Mouse (Mus musculus) frontal cortex, postnatal 25 days (tissue): Measurements from ENCODE around the gene Neb.

Experiments used
- DNase-seq, 2 experiments: peaks; one replicate each; pipeline ENCODE4 v3.0.0; 2022; ENCODE audit warnings: low spot score in 2 of 2

The Neb gene

DNA sequence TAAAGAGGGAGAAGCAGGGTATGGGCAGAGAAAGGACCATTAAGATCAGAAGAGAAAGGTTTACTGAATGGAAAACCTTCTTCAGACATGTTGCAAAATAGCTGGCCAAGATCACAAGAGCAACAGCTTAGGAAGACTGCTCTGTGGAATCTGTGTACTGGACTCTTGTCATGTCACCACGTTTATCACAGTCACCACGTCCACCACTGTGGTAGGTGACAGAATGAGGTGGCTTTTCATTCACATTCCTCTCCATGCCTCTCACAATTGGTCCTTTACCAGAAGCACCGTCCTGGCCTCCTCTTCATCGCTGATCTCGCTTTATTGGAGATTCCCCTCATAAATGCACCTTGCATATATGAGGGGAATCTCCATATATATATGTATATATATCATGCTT, 71.6 kb downstream of the Neb start:
- DNase-seq, result no peak

DNA sequence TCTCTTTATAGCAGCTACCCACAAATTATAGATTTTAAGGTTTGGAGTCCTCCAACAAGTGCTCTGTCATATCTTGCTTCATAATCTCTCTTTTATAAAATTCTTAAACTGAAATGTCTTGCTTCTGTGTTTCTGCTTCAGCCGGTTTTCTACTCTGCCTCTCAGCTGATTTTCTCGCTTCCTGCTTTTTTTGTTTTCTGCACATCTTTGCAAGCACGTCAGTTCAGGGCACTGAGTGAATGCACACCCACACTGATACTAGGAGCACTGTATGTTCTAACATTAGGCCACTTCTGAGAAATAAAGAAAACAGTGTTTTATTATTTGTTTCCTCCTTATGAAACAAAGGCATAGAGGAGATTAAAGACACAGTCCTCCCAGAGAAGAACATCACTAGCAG, 73.7 kb downstream of the Neb start:
- DNase-seq, result no peak

DNA sequence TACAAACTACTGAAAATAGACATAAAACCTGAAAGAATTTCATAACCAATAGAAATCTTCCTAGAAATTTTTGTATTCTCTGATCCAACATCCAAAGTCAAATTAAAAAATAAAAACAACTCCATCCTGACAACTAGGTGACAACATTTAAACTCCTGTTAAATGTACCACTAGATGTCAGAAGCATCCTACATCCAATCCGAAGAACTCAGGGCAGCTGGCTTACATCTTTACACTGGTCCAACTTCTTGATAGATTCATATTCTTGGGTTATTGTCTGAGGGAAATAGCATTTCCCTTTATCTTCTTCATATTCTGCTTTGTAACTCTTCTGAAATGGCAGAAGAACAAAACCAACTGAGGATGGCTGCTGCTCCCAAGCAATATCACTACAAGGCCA, 74.9 kb downstream of the Neb start:
- no peak for DNase-seq

DNA sequence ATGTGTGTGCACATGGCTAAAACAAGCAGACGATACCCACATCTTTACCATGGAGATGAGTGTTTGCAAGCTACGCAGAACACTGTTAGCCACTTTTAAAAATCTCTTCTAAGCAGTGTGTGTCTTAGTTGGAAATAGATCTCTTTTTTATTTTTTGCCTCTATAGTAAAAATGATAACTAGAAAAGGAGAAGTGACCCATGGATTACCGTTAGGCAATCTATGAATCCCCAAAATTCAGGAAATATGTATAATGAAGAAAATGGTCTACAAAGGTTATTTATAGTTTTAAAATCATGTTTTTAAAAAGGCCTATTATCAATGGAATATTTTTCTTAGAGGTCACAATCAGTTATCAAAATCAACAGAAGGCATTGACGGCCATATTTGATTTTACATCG, 80.3 kb downstream of the Neb start:
- no peak for DNase-seq

DNA sequence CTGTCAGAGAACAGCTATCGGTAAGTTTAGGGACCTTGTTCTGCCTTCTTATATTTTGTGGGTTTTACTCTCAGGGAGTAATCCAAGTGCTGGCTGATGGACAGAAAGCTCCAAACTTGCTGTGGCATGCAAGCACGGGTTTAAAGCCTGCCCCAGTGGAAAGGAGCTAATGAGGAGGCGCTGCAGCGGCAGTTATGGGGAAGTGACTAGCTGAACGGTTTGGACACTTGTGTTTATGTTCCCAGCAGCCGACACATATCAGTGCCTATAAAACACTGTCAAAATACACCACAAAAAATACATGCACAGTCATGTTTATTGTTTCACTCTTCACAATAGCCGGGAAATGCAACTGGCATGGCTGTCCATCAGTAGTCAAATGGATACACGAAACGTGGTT, 81.5 kb downstream of the Neb start:
- no peak for DNase-seq

DNA sequence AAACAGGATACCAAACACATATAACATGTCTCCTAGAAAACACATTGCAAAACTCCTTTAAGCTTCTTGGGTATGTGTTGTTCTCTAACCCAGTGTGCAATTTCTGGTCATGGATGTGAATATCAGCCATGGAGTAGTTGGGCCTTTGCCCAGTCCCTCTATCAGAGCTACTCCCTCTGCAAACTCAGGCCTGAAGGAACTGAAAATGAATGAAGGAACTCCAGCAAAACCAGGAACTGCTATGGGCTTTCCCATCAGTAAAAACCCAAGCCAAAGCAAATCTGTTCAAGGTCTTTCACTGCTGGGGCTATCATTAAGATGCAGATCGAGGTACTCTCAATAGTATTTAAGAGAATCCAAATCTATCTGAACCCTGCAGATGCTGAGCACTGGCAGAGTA, 90.8 kb downstream of the Neb start:
- DNase-seq, result no peak

DNA sequence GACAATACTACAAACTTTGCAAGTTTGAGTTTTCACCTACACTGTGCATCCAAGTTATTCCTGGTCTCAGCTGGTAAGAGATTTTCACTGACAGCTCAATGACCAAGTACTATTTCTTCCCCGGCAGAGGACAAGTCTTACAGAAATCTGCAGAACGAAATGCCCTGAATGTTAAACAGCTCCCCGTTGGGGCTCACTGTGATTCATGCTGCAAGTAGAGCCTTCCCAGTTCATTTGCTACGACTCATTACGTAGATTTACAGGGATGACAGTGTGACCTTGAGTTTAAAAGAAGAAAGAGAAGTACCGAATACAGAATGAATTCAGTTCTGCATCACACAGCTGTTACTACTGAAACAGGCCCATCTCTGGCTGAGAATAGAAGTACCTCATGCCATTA, 91.9 kb downstream of the Neb start:
- DNase-seq, result no peak

DNA sequence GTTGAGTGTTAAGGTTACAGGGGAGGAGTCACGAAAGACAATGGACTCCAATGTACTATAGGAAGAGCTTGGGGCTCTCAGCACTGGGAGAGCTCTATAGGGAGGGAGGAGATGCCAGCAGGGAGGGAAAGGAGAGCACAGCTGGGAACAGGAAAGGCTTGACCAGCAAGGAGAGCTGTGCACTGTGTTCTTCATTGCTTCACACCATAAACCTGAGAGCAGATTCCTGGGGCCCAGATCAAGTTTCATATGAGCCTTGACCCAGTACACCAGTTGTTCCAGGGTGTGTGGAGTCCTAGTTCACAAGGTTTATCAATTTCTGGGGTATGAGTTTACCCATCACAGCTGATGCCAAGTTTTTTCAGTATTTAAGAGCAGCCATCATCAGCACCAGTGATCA, 106.1 kb downstream of the Neb start:
- DNase-seq, result no peak

DNA sequence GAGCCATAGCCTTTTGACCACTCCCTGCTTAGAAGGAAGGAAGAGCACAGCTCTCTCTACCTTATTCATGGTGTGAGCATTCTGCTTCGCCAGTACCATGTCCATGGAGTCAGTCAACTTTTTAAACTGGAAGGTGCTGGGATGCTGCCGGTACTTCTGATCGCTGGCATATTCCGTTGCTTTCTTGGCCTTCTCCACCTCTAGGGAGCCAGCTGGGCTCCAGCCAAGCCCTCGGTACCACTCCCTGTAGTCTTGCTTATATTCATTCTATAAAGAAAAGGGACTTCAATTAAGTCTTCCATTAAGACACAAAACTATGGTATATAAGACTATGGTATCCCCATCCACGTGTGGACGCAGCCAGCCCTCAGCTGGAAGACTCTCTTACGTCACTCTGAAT, 107.4 kb downstream of the Neb start:
- no peak for DNase-seq

DNA sequence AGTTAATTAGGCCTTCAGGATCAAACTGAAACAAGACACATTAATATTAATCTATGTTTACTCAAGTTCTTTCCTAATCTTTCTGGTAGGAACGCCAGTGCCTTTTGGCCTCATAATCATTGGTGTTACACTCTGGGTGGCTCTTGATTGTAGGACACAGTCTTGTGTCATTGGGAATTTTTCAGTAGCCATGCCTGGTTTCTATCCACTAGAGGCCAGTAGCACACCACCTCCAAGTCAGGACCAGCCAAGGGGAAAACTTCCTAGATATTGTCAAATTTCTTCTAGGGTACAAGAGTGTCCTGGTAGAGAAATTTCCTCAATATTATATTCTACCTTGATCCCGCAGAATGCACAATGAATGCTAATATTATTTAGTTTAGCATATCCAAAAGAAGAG, 116.1 kb downstream of the Neb start:
- DNase-seq, result peak in 1 of 2 experiments; percentile 31

DNA sequence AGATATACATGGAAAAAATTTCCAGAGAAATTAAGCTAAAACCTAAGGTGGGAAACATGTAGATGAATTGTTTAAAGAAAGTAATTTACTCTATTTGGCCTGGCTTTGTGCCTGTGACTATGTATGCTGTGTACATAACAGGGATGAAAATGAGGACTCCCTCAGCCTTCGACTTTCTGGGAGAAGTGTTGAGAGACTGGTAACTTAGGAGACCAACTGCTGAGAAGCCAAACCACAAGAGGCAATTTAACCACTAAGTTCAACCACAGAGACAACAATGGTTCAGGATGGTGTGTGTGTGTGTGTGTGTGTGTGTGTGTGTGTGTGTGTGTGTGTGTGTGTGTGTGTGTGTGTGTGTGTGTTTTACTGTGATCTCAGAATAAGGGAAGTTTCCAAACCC, 126.2 kb downstream of the Neb start:
- DNase-seq, result no peak

DNA sequence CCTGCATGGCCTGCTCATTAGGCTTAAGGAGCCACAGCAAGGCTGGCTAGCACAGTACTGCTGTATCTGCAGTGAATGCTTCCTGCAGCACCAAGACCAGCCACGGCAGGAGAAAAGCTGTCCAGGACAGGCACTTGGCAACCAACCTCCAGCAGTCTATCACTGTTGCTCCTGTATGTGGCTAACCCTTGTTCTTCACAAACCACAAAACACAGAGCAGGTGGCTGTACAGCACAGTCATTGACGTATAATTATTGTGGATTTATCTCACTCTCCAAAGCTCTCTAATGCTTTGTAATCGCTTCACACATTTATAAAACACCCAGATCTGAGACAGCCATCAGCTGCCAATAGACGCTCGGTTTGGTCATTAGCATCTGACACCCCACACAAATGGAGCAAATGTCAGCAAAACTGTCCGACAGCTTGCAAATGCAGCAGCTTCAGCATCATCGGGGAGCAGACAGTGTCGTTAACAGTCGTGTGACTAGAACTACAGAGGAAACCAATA, 129.9 kb downstream of the Neb start:
- no peak for DNase-seq

DNA sequence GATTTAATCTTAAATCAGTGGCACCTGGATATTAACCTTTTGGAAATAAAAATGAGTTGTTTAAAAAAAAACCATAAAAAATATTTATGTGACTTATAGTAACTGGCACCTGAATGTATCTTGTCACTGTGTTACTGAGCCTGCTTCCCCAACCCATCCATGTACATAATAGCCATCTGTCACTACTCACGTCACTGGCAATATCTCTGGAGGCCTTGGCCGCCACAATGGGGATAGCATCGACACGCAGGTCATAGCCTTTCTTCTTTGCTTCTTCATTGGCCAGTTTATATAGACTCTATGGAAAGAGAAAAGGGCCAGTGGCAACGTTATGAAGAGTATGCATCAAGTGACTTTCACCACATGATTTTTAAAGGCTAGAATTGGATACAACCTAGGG, 133.2 kb downstream of the Neb start:
- no peak for DNase-seq

DNA sequence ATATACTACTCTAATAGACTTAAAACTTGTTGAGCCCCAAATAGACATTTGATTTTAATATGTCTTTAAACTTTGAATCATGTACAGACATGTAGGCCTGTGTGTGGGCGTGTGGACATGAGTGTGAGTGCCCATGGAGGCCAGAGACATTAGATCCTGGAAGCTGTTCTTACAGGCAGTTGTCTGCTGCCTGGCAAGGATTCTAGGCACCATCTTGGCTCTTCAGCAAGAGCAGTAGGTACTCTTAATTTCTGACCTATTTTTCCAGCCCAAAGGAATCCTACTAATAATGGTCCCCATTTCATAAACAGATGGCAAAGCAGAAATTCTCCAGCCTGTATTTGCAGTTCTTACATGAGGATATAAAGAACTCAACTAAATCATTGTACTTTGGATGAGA, 135.6 kb downstream of the Neb start:
- DNase-seq, result no peak

DNA sequence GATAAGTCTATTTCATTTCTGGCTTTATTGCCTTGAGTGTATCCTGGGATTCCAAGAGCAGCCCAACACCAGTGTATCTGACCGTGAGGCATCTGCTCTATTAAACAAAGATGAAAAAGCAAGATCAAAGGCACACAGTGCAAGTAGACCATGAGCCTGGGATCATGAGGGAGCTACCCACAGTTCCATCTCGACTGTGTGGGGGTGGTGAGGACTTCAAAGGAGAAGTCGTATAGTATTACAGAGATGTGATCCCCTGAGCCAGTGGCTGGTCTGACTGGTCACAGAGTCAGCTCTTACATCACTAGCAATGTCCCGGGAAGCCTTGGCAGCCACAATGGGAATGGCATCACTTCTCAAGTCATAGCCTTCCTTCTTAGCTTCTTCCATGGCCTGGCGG, 140.4 kb downstream of the Neb start:
- no peak for DNase-seq

DNA sequence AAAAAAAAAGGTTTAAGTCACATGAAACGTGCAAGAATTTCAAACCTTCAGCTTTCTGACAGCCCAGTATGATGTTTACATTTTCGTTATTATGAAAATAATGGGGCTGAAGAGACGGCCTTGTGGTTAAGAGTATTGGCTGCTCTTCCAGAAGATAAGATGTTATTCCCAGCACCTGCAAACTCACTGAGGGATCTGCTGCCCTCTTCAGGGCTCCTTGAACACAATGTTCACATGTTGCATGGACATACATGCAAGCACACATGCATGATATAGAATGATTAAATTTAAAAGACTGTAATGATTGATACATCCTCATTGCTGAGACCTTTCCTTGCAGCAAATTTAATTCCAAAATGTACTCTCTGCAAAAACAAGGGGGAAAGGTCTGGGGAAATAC, 150.7 kb downstream of the Neb start:
- DNase-seq, result no peak

DNA sequence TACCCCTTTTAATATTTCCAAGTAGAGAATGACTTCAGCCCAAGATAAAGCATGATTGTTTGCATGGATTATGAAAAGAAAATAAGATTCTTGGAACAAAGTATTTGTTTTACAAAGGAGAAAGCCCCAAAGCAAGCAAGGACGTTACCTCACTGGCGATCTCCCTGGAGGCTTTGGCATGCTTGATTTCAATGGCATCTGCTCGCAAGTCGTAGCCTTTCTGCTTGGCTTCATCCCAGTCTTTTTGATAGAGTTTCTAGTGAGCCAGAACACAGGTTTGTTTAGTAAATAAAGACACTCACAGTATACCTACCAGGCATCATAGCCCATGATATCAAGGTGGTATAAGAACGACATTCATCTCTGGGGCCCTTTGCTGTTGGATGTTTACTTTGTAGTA, 153.9 kb downstream of the Neb start:
- DNase-seq, result no peak

DNA sequence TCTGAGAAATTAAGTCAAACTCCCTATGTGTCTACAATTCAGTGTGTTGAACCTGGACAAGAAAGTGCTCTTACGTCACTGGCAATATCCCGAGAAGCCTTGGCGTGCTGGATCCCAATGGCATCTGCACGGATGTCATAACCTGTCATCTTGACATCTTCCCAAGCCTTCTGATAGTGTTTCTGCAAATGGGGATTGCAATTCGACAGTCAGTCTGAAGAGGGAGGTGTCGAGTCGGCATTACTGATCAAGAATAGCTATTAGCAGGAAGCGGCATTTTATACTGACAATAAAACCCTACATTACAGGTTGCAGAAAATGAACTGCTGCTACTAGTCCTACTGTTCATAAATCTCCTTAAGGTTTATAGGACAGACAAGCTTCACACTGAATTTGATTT, 158.2 kb downstream of the Neb start:
- no peak for DNase-seq

DNA sequence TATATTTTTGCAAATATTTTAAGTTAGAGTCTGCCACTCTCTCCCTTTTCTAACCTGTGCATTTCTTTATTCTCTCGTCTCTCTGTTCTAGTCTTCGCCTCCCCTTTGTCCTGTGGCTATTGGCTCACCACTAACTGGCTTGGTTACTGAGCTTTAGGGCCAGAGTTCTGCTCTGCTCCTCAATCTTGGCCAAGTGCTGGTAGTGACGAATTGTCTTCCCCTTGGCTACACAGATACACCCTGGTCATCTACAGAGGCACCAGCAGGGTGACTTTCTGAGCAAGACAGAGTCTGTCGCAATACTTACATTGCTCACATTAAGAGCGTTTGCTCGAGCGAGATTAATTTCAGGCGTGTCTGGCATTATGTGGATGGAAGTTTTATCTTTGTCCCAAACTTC, 162.3 kb downstream of the Neb start:
- no peak for DNase-seq

DNA sequence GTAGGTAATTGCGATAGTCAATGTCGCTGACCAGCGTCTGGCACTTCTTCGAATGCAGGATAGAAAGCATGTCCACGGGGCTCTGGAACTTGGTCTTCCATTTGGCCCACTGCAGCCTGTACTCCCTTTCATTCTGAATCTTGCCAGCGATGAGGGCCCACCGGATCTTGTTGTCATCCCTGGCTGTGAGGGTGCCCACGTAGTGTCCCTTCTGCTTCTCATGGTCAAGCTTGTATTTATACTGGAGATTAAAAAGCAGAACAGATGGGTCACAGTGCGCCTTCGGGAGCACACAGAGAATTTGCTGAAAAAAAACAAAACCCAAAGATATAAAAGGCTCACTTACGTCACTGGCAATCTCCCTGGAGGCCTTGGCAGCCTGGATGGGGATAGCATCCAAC, 165.7 kb downstream of the Neb start:
- no peak for DNase-seq

DNA sequence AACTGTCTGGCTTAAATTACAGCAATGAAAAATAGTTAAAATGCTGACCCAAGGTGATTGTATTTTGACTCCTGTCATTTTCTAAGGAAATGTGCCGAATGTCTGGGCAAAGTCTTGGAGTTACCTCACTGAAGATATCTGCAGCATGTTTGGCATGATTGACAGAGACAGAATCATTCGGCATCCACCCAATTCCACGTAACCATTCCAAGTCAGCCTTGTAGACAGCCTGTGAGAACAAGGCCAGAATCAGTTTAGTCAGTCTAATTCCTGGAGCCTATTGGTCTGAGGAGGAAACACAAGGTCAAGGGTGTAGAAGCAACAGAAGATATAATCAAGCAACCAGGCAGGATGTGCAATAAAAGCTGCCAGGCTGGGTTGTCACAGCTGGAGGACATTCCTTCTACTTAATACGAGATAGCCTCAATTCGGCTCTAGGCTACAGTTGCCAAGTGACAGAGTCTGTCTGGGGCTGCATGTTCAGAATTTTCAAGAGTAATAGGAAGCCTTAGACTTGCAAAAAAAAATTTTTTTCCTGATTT, 166.8 kb downstream of the Neb start:
- no peak for DNase-seq

DNA sequence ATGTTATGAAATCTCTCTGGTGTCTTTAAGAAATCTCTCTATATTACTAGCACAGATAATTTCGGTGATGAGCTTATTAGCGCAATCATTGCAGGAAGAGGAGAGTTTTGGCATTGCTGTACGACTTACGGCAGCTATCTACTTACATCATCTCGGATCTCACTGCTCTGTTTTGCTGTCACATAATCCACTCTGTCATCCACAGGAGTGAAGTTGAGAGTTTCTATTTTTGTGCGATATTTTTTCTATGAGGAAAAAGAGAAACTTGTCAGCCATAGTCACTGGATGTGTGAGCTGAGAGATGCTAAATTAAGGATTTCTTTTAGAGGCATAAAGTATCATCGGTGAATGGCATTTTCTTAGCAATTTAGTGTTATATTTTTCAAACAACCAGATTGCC, 167.6 kb downstream of the Neb start:
- no peak for DNase-seq

DNA sequence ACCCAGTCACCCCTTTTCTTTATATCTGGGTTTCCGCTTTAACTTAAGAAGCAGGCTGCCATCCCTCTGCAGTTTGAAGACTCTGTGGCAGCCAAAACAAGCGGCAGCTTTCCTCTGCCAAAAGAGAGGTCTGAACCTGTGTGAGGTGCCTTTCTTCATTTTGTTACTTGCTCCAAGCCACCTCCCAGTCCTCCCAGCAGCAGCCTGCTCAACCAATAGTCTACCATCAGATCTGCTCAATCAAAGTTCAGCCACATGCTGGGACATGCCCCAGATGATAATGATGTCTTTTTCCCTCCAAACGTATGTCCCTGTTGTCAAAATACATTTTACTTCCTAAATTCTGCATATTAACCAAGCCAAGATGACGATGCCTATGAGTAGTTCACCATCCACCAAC, 173.3 kb downstream of the Neb start:
- DNase-seq, result no peak

DNA sequence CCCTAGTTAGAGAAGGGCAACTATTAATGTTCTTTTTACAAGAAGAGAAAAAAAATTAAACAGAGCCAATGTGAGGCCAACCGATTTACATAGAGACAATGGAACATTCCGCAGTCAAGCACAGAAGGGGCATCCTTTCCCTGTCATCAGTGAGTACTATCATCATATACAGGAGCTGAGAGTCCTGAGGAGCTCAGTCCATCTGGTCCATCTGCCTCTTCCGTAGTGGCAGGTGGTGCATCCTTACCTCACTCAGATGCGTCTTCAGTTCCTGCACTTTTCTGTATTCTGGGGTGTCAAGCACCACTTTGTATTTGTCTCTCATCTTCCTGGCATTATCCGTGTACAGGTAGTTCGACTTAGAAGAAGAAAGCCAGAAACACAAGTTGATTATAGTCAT, 184.6 kb downstream of the Neb start:
- no peak for DNase-seq

DNA sequence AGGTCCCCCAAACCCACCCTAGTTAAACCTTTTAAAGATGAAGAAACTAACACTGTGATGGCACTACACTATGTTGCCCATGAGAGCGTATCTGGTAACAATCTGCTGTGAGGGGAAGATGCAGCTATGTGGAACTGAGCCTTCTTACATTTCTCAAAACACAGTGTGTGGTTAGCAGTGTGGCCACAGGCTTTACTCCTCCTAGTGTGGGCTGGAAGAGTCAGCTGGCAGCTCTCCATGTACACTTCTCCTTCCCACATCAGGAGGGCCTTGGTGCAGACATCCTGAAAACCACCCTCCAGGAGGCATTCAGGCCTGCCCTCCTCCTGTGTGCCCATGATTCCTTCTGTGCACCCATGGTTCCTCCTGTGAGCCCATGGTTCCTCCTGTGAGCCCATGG, 198.6 kb downstream of the Neb start:
- no peak for DNase-seq
